Mouse (Mus musculus): ENCODE data around the gene Trpm3. TPM values are rescaled to one million over a fixed set of nuclear protein-coding genes. Genes with fewer than 3 reads are reported as not detected.
A peak's percentile ranks its signal among the peaks of the same experiment; 100 is the strongest.

Trpm3 gene
- polyA plus RNA-seq, 1 experiment: 0.05 TPM

DNA sequence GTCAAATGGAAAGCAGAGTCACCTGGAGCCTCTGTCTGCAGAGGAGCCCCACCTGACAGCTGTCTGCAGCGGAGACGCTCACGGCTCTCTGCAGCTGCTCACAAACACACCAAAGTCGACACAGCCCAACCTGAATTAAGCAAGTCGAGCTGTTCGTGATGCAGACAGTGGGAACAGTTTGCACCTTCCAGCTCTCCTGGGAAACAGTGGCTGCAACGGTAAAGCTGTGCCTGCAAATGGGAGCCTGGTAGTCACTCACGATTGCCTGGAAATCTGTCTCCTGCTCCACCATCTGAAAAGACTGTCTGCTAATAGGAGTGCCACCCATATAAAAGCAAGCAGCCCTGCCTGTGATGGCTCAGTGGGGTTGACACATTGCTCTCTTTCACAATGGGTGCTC is 865.0 kb downstream of the Trpm3 start:
- Histone ChIP-seq H3K79me2 (ENCODE audit: control insufficient read depth, insufficient read depth) (no peaks in the 10 kb centered on the region), H3K36me3 (ENCODE audit: control insufficient read depth, insufficient read depth) (no peaks in the 10 kb centered on the region), H3ac (ENCODE audit: control insufficient read depth, insufficient read length, low read depth) (no peak overlapping the region), H3K4me3 (ENCODE audit: insufficient read depth, poor library complexity, severe bottlenecking) (no peak overlapping the region), H3K27me3 (ENCODE audit: control insufficient read depth, insufficient read depth, insufficient read length) (no peaks in the 10 kb centered on the region), H3K79me3 (ENCODE audit: low read depth) (no peaks in the 10 kb centered on the region)
- TF ChIP-seq CTCF (IDR thresholded peaks at IDR 0.05; ENCODE audit: control insufficient read depth, insufficient read depth, insufficient read length): no peak
- TF ChIP-seq MYOG (IDR thresholded peaks at IDR 0.05; ENCODE audit: control insufficient read depth, extremely low read depth, insufficient read length): no peak
- no peak for TF ChIP-seq CEBPB (IDR thresholded peaks at IDR 0.05; ENCODE audit: low read depth)
- no peak for TF ChIP-seq FOSL1 (IDR thresholded peaks at IDR 0.05; ENCODE audit: insufficient read depth, low read length, poor library complexity, severe bottlenecking)
- no peak for TF ChIP-seq USF1 (IDR thresholded peaks at IDR 0.05; ENCODE audit: low read depth)
- no peak for TF ChIP-seq MYOD1 (IDR thresholded peaks at IDR 0.05; ENCODE audit: control insufficient read depth, insufficient read length, low read depth)
- TF ChIP-seq MAX (IDR thresholded peaks at IDR 0.05): no peak

DNA sequence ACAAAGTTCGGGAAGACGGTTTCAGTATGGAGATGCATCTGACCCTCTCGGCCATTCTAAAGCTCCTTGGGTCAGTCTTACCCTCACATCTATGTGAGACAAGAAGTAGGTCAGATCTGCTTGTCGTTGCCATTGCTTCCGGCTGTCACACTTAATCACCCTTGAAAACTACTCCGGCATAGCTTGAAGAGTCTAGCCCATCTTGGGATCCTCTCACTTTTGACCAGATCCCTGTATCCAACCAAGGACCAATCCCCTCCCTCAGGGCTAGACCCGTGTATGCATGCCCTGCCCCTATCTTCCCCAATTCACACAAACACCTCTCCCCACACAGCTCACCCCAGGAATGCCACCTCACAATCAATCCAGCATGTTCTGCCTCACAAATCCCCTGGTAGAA is 867.0 kb downstream of the Trpm3 start:
- no peaks in the 10 kb centered on the region for H3K27me3 ChIP-seq (ENCODE audit: control insufficient read depth, insufficient read depth, insufficient read length)
- no peak for TF ChIP-seq USF1 (IDR thresholded peaks at IDR 0.05; ENCODE audit: low read depth)
- no peak for TF ChIP-seq FOSL1 (IDR thresholded peaks at IDR 0.05; ENCODE audit: insufficient read depth, low read length, poor library complexity, severe bottlenecking)
- TF ChIP-seq MYOG (IDR thresholded peaks at IDR 0.05; ENCODE audit: control insufficient read depth, extremely low read depth, insufficient read length): no peak
- TF ChIP-seq MYOD1 (IDR thresholded peaks at IDR 0.05; ENCODE audit: control insufficient read depth, insufficient read length, low read depth): no peak
- no peak for TF ChIP-seq MAX (IDR thresholded peaks at IDR 0.05)
- TF ChIP-seq CEBPB (IDR thresholded peaks at IDR 0.05; ENCODE audit: low read depth): no peak
- TF ChIP-seq CTCF (IDR thresholded peaks at IDR 0.05; ENCODE audit: control insufficient read depth, insufficient read depth, insufficient read length): no peak
- H3K79me2 ChIP-seq (ENCODE audit: control insufficient read depth, insufficient read depth): no peaks in the 10 kb centered on the region
- H3K79me3 ChIP-seq (ENCODE audit: low read depth): no peaks in the 10 kb centered on the region
- no peaks in the 10 kb centered on the region for H3K36me3 ChIP-seq (ENCODE audit: control insufficient read depth, insufficient read depth)
- no peak overlapping the region for H3K4me3 ChIP-seq (ENCODE audit: insufficient read depth, poor library complexity, severe bottlenecking)
- H3ac ChIP-seq (ENCODE audit: control insufficient read depth, insufficient read length, low read depth): no peak overlapping the region

DNA sequence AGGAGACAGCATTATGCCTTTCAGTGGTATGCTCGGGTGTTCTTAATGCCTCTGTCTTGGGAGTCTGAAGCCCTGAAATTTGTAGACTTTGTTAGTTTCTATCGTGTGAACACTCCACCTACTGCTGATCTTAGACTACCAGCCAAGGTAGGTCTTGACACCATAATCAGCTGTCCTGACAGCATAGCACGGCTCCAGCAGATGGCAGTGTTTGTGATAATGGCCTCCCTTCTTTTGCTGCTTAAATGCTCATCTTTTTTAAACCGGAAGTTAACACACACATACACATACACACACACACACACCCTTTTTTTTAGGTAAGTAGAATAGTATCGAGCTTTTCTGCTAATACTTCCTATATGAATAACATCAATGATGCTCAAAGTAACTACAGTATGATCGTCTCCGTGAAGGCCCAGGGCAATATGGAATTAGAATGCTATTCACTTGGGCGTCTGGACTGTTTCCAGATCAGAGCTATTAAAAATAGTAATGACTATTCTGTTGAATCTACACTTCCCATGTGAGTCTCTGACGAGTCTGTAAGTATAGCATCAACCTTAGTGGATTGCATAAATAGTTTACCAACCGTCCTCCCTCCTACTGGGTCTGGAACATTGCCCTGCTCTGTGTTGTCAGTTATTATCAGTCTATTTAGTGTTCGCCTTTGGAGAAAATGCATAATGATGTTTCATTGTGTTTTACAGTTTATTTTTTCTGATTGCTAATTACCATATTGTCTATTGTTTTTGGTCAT is 867.8 kb downstream of the Trpm3 start:
- H3K79me2 ChIP-seq (ENCODE audit: control insufficient read depth, insufficient read depth): no peaks in the 10 kb centered on the region
- H3K36me3 ChIP-seq (ENCODE audit: control insufficient read depth, insufficient read depth): no peaks in the 10 kb centered on the region
- H3K4me3 ChIP-seq (ENCODE audit: insufficient read depth, poor library complexity, severe bottlenecking): no peak overlapping the region
- H3K27me3 ChIP-seq (ENCODE audit: control insufficient read depth, insufficient read depth, insufficient read length): no peaks in the 10 kb centered on the region
- no peak overlapping the region for H3ac ChIP-seq (ENCODE audit: control insufficient read depth, insufficient read length, low read depth)
- TF ChIP-seq MYOG (IDR thresholded peaks at IDR 0.05; ENCODE audit: control insufficient read depth, extremely low read depth, insufficient read length) (no peak), CTCF (IDR thresholded peaks at IDR 0.05; ENCODE audit: control insufficient read depth, insufficient read depth, insufficient read length) (peak; percentile 48), USF1 (IDR thresholded peaks at IDR 0.05; ENCODE audit: low read depth) (no peak)
- H3K79me3 ChIP-seq (ENCODE audit: low read depth): no peaks in the 10 kb centered on the region

DNA sequence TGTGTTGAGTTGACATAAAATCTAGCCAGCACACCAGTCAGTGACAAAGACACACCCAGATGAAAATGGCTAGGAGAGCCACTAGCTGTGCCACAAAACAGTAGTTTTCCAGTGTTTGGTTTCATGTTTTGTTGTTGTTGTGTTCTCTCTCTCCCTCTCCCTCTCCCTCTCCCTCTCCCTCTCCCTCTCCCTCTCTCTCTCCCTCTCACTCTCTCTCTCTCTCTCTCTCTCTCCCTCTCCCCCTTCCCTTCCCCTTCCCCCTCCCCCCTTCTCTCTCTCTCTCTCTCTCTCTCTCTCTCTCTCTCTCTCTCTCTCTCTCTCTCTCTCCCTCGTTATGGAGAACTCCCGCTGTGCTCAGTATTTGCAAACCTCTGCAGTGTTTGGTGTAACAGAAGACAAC is 874.8 kb downstream of the Trpm3 start:
- Histone ChIP-seq H3K4me3 (ENCODE audit: insufficient read depth, poor library complexity, severe bottlenecking) (no peak overlapping the region), H3ac (ENCODE audit: control insufficient read depth, insufficient read length, low read depth) (no peak overlapping the region), H3K79me3 (ENCODE audit: low read depth) (no peaks in the 10 kb centered on the region), H3K36me3 (ENCODE audit: control insufficient read depth, insufficient read depth) (no peaks in the 10 kb centered on the region), H3K79me2 (ENCODE audit: control insufficient read depth, insufficient read depth) (no peaks in the 10 kb centered on the region), H3K27me3 (ENCODE audit: control insufficient read depth, insufficient read depth, insufficient read length) (no peaks in the 10 kb centered on the region)
- TF ChIP-seq MYOG (IDR thresholded peaks at IDR 0.05; ENCODE audit: control insufficient read depth, extremely low read depth, insufficient read length) (no peak), FOSL1 (IDR thresholded peaks at IDR 0.05; ENCODE audit: insufficient read depth, low read length, poor library complexity, severe bottlenecking) (no peak), USF1 (IDR thresholded peaks at IDR 0.05; ENCODE audit: low read depth) (no peak), CTCF (IDR thresholded peaks at IDR 0.05; ENCODE audit: control insufficient read depth, insufficient read depth, insufficient read length) (no peak), CEBPB (IDR thresholded peaks at IDR 0.05; ENCODE audit: low read depth) (no peak)

DNA sequence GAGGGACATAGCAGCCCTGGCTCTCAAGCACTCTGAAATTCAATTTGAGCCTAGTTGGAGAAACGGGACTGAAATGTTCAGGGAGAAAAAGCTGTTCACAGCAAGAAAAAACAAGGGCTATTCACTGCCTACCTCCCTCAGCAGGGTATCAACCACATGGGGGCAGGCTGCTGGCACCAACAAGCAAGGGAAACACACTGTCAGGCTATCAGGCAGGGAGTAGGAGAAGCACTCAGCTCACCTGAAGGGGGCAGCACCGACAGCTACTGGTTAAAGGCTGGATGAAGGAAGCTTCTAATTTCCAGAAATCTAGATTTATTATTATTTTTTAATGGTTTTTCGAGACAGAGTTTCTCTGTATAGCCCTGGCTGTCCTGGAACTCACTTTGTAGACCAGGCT is 876.7 kb downstream of the Trpm3 start:
- H3K27me3 ChIP-seq (ENCODE audit: control insufficient read depth, insufficient read depth, insufficient read length): no peaks in the 10 kb centered on the region
- no peak overlapping the region for H3ac ChIP-seq (ENCODE audit: control insufficient read depth, insufficient read length, low read depth)
- no peak for TF ChIP-seq FOSL1 (IDR thresholded peaks at IDR 0.05; ENCODE audit: insufficient read depth, low read length, poor library complexity, severe bottlenecking)
- TF ChIP-seq CTCF (IDR thresholded peaks at IDR 0.05; ENCODE audit: control insufficient read depth, insufficient read depth, insufficient read length): peak; percentile 54
- H3K4me3 ChIP-seq (ENCODE audit: insufficient read depth, poor library complexity, severe bottlenecking): no peak overlapping the region
- H3K79me2 ChIP-seq (ENCODE audit: control insufficient read depth, insufficient read depth): no peaks in the 10 kb centered on the region
- H3K36me3 ChIP-seq (ENCODE audit: control insufficient read depth, insufficient read depth): no peaks in the 10 kb centered on the region
- H3K79me3 ChIP-seq (ENCODE audit: low read depth): no peaks in the 10 kb centered on the region

DNA sequence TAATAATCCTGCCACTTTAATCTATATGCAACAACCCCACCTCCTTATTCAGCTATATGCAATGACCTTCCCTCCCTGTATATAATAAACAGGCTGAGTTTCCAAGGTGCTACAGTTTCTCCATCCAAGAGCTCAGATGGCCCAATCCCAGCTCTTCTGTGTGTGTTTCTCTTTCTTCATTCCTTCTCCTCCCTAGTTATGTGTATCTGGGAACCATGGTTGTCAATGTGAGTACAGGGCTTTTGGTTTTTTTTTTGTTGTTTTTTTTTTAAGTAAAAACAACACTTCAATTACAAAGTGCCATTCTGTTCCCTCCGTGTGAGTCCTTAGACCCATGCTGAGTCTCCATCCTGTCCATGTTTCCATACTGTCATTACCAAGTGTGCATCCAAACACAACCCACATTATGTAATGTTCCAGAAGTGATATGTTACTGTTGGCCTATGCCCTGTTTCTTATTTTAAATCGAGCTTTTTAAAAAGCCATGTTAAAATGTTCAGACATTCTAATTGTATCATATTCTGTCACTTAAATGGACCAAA is 879.4 kb downstream of the Trpm3 start:
- no peaks in the 10 kb centered on the region for H3K27me3 ChIP-seq (ENCODE audit: control insufficient read depth, insufficient read depth, insufficient read length)
- no peaks in the 10 kb centered on the region for H3K79me2 ChIP-seq (ENCODE audit: control insufficient read depth, insufficient read depth)
- H3K36me3 ChIP-seq (ENCODE audit: control insufficient read depth, insufficient read depth): no peaks in the 10 kb centered on the region
- no peak overlapping the region for H3K4me3 ChIP-seq (ENCODE audit: insufficient read depth, poor library complexity, severe bottlenecking)
- no peak for TF ChIP-seq MAX (IDR thresholded peaks at IDR 0.05)
- TF ChIP-seq CTCF (IDR thresholded peaks at IDR 0.05; ENCODE audit: control insufficient read depth, insufficient read depth, insufficient read length): no peak
- no peak for TF ChIP-seq USF1 (IDR thresholded peaks at IDR 0.05; ENCODE audit: low read depth)
- no peak for TF ChIP-seq CEBPB (IDR thresholded peaks at IDR 0.05; ENCODE audit: low read depth)
- no peak for TF ChIP-seq FOSL1 (IDR thresholded peaks at IDR 0.05; ENCODE audit: insufficient read depth, low read length, poor library complexity, severe bottlenecking)
- no peak for TF ChIP-seq MYOG (IDR thresholded peaks at IDR 0.05; ENCODE audit: control insufficient read depth, extremely low read depth, insufficient read length)
- TF ChIP-seq MYOD1 (IDR thresholded peaks at IDR 0.05; ENCODE audit: control insufficient read depth, insufficient read length, low read depth): no peak
- no peaks in the 10 kb centered on the region for H3K79me3 ChIP-seq (ENCODE audit: low read depth)
- no peak overlapping the region for H3ac ChIP-seq (ENCODE audit: control insufficient read depth, insufficient read length, low read depth)
